Mouse (Mus musculus): ENCODE results near the gene Cdh4. TPM values are rescaled to one million over a fixed set of nuclear protein-coding genes. Genes with fewer than 3 reads are reported as not detected.

Cdh4 gene
- polyA plus RNA-seq, 1 experiment from 2014 or later = 8.7 TPM

DNA sequence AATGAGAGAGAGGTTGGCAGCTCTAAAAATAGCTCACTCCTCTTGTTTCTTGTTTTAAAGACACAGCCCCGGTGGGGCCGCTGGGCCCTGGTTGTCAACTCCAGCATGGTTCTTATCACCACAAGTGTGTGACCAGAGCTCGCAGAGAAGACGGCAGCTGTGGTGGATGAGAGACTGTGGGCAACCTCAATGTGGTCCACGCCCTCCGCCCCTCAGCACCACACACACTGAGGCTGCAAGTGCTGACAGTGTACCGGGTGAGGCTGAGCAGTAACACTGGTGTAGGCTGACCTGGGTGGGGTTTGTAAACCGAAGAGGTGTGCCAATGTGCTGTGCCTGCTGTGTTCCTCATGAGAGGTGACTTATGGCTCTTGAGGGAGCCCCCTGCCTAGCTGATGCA, 327.7 kb downstream of the Cdh4 start:
- H3K36me3 ChIP-seq = no peaks in the 10 kb centered on the region
- H3K4me1 ChIP-seq (replicated peaks) = peaks cover 66% of the 10 kb centered on the region
- H3K27me3 ChIP-seq (ENCODE audit: insufficient read depth, poor library complexity, severe bottlenecking) = peaks cover 21% of the 10 kb centered on the region
- H3K4me3 ChIP-seq = no peak overlapping the region
- peak overlapping the region; percentile 37; the same call in 1 of the 2 replicates for H3K27ac ChIP-seq
- no peaks in the 10 kb centered on the region for H3K9me3 ChIP-seq
- WGBS = 83% methylated on average over 8 of the region's 8 CpGs
- no peak for DNase-seq (ENCODE audit: low spot score)

- Histone ChIP-seq H3K9me3 (no peaks in the 10 kb centered on the region), H3K4me1 (replicated peaks) (peaks cover 55% of the 10 kb centered on the region), H3K27ac (peak overlapping the region; percentile 46), H3K27me3 (ENCODE audit: insufficient read depth, poor library complexity, severe bottlenecking) (no peaks in the 10 kb centered on the region), H3K36me3 (no peaks in the 10 kb centered on the region), H3K4me3 (no peak overlapping the region)
- WGBS = 9% methylated on average over 13 of the region's 13 CpGs
- peak; percentile 32 for DNase-seq (ENCODE audit: low spot score)
Measured at GRCm38 (mm10) chr2:179774440-179775110, 332.3 kb downstream of the Cdh4 start.

DNA sequence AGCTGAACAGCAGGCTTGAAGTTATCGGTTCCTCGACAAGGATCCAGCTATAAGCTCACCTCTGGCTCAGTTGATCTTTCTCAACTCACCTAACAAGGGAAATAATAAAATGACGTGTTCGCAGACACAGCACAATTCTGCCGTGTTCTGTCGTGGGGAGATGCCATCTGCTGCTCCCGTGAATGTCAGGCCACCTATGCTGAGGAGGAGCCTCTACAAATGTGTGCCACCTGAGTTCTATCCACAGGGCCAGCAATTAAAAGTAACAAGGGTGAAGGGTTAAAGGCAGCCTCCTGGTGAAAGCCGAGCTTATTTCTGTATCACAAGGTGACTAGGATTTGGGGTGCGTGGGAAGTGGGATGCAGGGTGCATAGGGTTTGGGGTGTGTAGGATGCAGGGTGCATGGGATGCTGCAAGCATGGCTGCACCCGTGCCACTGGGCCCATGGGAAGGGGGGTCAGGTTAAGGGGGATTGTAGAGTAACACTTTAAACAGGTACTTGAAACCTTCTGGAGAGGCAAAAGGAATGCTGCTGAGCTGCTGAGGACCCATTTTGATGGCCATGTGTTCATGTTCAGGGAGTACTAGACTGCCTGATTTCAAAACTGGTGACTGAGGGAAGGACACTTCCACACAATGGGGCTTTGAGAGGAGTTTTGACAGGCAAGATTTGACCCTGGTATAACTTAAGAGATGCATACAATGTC, 333.9 kb downstream of the Cdh4 start:
- no peaks in the 10 kb centered on the region for H3K27me3 ChIP-seq (ENCODE audit: insufficient read depth, poor library complexity, severe bottlenecking)
- H3K36me3 ChIP-seq = no peaks in the 10 kb centered on the region
- H3K27ac ChIP-seq = no peak overlapping the region
- DNase-seq (ENCODE audit: low spot score) = no peak
- no peaks in the 10 kb centered on the region for H3K9me3 ChIP-seq
- WGBS = 85% methylated on average over 10 of the region's 10 CpGs
- H3K4me3 ChIP-seq = no peak overlapping the region
- H3K4me1 ChIP-seq (replicated peaks) = peaks cover 61% of the 10 kb centered on the region

DNA sequence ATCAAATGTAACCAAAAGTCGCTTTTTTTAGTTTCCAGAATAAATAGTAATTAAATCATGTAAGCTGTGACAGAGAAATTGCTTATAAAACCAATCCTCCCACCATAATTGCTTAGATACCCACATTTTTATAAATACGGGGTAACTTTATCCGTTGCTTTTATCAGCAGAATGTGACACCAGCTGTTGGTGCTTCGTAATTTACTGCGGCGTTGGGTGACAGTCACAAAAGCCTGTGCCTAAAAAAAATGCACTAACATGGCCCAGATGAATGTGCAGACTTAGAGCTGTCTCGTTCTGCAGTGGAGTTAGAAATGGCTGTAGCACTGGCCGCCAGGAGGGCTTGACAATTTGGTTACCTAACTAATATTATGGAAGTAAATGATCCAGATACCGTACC, 337.0 kb downstream of the Cdh4 start:
- Histone ChIP-seq H3K36me3 (no peaks in the 10 kb centered on the region), H3K4me3 (no peak overlapping the region), H3K27ac (no peak overlapping the region), H3K9me3 (no peaks in the 10 kb centered on the region), H3K4me1 (replicated peaks) (peaks cover 46% of the 10 kb centered on the region), H3K27me3 (ENCODE audit: insufficient read depth, poor library complexity, severe bottlenecking) (0 out of 2 replicates have a peak, but pooled peaks cover 3% of the 10 kb centered on the region)
- no peak for DNase-seq (ENCODE audit: low spot score)
- WGBS = 88% methylated on average over 9 of the region's 9 CpGs

GRCm38 (mm10) chr2:179780961-179781360, 338.7 kb downstream of the Cdh4 start:
- 39% methylated on average over 4 of the region's 4 CpGs for WGBS
- no peak for DNase-seq (ENCODE audit: low spot score)
- H3K9me3 ChIP-seq = no peaks in the 10 kb centered on the region
- no peaks in the 10 kb centered on the region for H3K36me3 ChIP-seq
- H3K27ac ChIP-seq = peak overlapping the region; percentile 26; the same call in 1 of the 2 replicates
- H3K4me3 ChIP-seq = no peak overlapping the region
- H3K27me3 ChIP-seq (ENCODE audit: insufficient read depth, poor library complexity, severe bottlenecking) = 0 out of 2 replicates have a peak, but pooled peaks cover 3% of the 10 kb centered on the region
- peaks cover 29% of the 10 kb centered on the region for H3K4me1 ChIP-seq (replicated peaks)

DNA sequence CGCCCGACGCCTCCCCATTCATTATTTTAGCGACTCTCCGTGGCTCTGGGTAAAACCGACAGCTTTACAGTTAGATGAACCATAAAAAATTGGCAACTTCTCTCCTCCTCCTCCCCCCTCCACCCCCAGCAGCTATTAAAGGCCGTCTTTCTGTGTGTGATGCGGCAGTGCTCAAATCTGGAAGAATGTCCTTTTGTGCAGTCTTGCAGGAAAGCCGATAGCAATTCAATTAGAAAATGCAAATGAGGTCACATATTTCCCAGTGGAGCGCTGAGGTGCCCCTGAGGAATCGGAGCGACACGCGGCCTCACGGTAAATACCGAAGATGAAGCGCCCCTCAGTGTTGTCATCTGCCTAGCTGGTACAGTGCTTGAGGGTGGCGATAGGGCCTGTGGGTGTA, 345.0 kb downstream of the Cdh4 start:
- Histone ChIP-seq H3K36me3 (no peaks in the 10 kb centered on the region), H3K27me3 (ENCODE audit: insufficient read depth, poor library complexity, severe bottlenecking) (peaks cover 8% of the 10 kb centered on the region; the same call in 1 of the 2 replicates), H3K9me3 (no peaks in the 10 kb centered on the region), H3K4me1 (replicated peaks) (peaks cover 24% of the 10 kb centered on the region), H3K27ac (peak overlapping the region; percentile 85), H3K4me3 (peak overlapping the region; percentile 6; the same call in 1 of the 2 replicates)
- peak; percentile 39 for DNase-seq (ENCODE audit: low spot score)
- 32% methylated on average over 18 of the region's 18 CpGs for WGBS

DNA sequence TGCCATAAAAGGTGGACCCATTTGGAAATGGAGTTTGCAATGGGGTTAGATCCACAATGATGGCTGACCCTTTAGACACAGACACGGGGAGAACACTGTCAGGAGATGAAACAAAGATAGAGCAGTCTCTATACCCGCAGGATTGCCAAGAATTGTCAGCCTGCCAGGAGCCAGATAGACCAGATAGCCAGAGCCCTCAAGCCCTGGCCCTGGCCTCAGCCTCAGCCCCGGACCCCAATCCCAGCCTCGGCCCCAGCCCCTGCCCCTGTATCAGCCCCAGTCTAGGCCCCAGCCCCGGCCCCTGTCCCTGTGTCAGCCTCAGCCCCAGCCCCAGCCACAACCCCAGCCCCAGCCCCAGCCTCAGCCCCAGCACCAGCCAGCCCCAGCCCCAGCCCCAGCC, 345.6 kb downstream of the Cdh4 start:
- H3K27me3 ChIP-seq (ENCODE audit: insufficient read depth, poor library complexity, severe bottlenecking) = peaks cover 8% of the 10 kb centered on the region; the same call in 1 of the 2 replicates
- peaks cover 26% of the 10 kb centered on the region for H3K4me1 ChIP-seq (replicated peaks)
- H3K27ac ChIP-seq = peak overlapping the region; percentile 85
- 62% methylated on average over 5 of the region's 5 CpGs for WGBS
- DNase-seq (ENCODE audit: low spot score) = no peak
- no peaks in the 10 kb centered on the region for H3K9me3 ChIP-seq
- H3K36me3 ChIP-seq = no peaks in the 10 kb centered on the region
- H3K4me3 ChIP-seq = no peak overlapping the region

DNA sequence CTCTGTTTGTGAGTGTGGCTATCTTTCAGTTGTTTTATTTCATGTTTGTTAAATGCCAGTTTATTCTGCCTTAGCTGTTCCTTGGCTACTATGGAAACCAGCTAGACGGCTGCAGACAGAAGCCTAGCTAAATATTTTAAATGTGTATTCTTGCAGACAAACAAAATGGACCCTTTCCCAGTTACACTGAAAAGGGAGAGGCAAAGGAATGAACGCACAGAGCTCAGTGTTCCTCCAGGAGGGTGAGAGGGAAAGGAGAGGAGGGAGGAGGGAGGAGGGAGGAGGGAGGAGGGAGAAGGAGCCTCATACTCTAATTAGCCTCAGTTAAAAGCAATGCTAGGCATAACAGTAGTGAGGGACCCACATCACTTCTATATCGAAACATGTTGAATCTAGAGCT, 348.5 kb downstream of the Cdh4 start:
- Histone ChIP-seq H3K9me3 (no peaks in the 10 kb centered on the region), H3K27me3 (ENCODE audit: insufficient read depth, poor library complexity, severe bottlenecking) (peaks cover 8% of the 10 kb centered on the region; the same call in 1 of the 2 replicates), H3K36me3 (no peaks in the 10 kb centered on the region), H3K27ac (no peak overlapping the region), H3K4me1 (replicated peaks) (peaks cover 41% of the 10 kb centered on the region), H3K4me3 (no peak overlapping the region)
- DNase-seq (ENCODE audit: low spot score) = no peak
- WGBS = 77% methylated on average over 3 of the region's 3 CpGs

DNA sequence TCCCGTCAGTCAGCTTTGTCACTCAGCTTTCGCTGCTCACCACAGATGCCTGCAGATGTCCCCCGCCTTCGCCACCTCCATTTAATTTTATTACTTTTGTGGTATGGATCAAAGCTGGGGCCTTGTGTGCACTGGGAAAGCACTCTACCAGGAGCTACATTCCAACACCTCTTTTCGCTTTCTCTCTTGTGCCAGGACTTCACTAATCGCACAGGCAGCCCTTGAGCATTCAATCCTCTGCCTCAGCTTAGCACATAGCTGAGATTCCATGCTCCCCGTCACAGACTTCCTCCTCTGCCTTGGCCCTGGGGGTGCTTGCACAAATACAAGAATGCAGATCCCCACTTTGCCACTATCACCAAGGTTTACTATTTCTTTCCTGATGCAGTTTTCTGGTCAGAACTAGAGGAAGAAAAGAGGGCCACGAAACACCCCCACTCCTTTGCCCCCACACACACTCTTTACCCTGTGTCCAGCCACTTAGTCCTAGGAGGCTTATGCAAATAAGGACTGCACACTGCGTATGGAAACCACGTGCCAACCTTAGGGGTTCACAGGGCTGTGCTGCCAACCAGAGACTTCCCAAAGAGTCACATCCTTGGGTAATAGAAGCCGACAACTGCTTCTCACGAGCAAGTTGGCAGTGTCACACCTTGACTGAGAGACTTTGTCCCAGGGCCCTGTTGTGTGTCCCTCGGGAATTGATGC, 350.3 kb downstream of the Cdh4 start:
- peaks cover 8% of the 10 kb centered on the region; the same call in 1 of the 2 replicates for H3K27me3 ChIP-seq (ENCODE audit: insufficient read depth, poor library complexity, severe bottlenecking)
- no peak overlapping the region for H3K4me3 ChIP-seq
- H3K9me3 ChIP-seq = no peaks in the 10 kb centered on the region
- H3K4me1 ChIP-seq (replicated peaks) = peaks cover 30% of the 10 kb centered on the region
- DNase-seq (ENCODE audit: low spot score) = no peak
- no peaks in the 10 kb centered on the region for H3K36me3 ChIP-seq
- no peak overlapping the region for H3K27ac ChIP-seq
- 57% methylated on average over 13 of the region's 13 CpGs for whole genome bisulfite sequencing

- Histone ChIP-seq H3K36me3 (no peaks in the 10 kb centered on the region), H3K27ac (peak overlapping the region; percentile 53; the same call in 1 of the 2 replicates), H3K4me1 (replicated peaks) (peaks cover 21% of the 10 kb centered on the region), H3K4me3 (no peak overlapping the region), H3K27me3 (ENCODE audit: insufficient read depth, poor library complexity, severe bottlenecking) (no peaks in the 10 kb centered on the region), H3K9me3 (no peaks in the 10 kb centered on the region)
- WGBS = 69% methylated on average over 1 of the region's 1 CpGs
- DNase-seq (ENCODE audit: low spot score) = no peak
Measured at GRCm38 (mm10) chr2:179794354-179794753, 352.1 kb downstream of the Cdh4 start.

- Histone ChIP-seq H3K27me3 (ENCODE audit: insufficient read depth, poor library complexity, severe bottlenecking) (no peaks in the 10 kb centered on the region), H3K36me3 (no peaks in the 10 kb centered on the region), H3K9me3 (no peaks in the 10 kb centered on the region), H3K27ac (no peak overlapping the region), H3K4me3 (no peak overlapping the region), H3K4me1 (replicated peaks) (peaks cover 20% of the 10 kb centered on the region)
- WGBS = 90% methylated on average over 12 of the region's 12 CpGs
- DNase-seq (ENCODE audit: low spot score) = no peak
Measured at GRCm38 (mm10) chr2:179795452-179795851, 353.2 kb downstream of the Cdh4 start.

GRCm38 (mm10) chr2:179799906-179800532, 357.8 kb downstream of the Cdh4 start:
- Histone ChIP-seq H3K4me1 (replicated peaks) (peaks cover 3% of the 10 kb centered on the region; the same call in 1 of the 2 replicates), H3K4me3 (no peak overlapping the region), H3K9me3 (no peaks in the 10 kb centered on the region), H3K36me3 (no peaks in the 10 kb centered on the region), H3K27me3 (ENCODE audit: insufficient read depth, poor library complexity, severe bottlenecking) (no peaks in the 10 kb centered on the region), H3K27ac (no peak overlapping the region)
- WGBS = 94% methylated on average over 19 of the region's 19 CpGs
- no peak for DNase-seq (ENCODE audit: low spot score)

Measured in hindbrain, embryonic 10.5 days (tissue).